Mouse (Mus musculus): ENCODE data around the gene Mob2.

GRCm38 (mm10) chr7:142092991-142093390 is 32.1 kb upstream of the Mob2 start:
- TF ChIP-seq GATA1 (IDR thresholded peaks at IDR 0.05; ENCODE audit: low read length) (no peak), TAL1 (IDR thresholded peaks at IDR 0.05; ENCODE audit: low read length) (no peak)
